Mouse (Mus musculus) MEL (cell line): ENCODE results near the gene Foxq1. TPM values are rescaled to one million over a fixed set of nuclear protein-coding genes. Genes with fewer than 3 reads are reported as not detected.

Experiments used
- DNase-seq: peaks from one replicate; pipeline ENCODE4 v3.0.0; 2011; ENCODE audit warnings: low read depth, low spot score
- H3K27ac ChIP-seq: 2 replicates; pipeline ENCODE4 v1.5.1; 2012; ENCODE audit warnings: low read depth, mild to moderate bottlenecking, control low read depth, low read length, moderate library complexity; ENCODE audit not compliant: control insufficient read depth
- H3K27me3 ChIP-seq, 2 experiments: fragments of 150-350 bp in 1 of 2; sonication (generic) in 1 of 2; 2 replicates each; pipeline ENCODE4 v1.6.1; 2012; ENCODE audit warnings: low read length in 2 of 2, mild to moderate bottlenecking in 2 of 2, improper control_type of control experiment in 1 of 2, moderate library complexity in 1 of 2; ENCODE audit not compliant: insufficient read depth in 2 of 2, control insufficient read depth in 1 of 2
- H3K36me3 ChIP-seq, 2 experiments: 2 replicates each; pipeline ENCODE4 v1.6.1; 2012 to 2014; ENCODE audit warnings: low read length in 2 of 2, improper control_type of control experiment in 1 of 2, inconsistent platforms in 1 of 2, mild to moderate bottlenecking in 1 of 2; ENCODE audit not compliant: insufficient read depth in 2 of 2, control insufficient read depth in 1 of 2
- H3K4me1 ChIP-seq, 2 experiments: fragments of 150-350 bp in 1 of 2; sonication (generic) in 1 of 2; 2 replicates each; pipeline ENCODE4 v1.6.1; 2012; ENCODE audit warnings: low read length in 2 of 2, improper control_type of control experiment in 1 of 2, mild to moderate bottlenecking in 1 of 2; ENCODE audit not compliant: insufficient read depth in 2 of 2, control insufficient read depth in 1 of 2
- H3K4me3 ChIP-seq, 2 experiments: fragments of 150-350 bp in 1 of 2; sonication (generic) in 1 of 2; 2 replicates each; pipeline ENCODE4 v1.5.1; 2012; ENCODE audit warnings: low read depth in 2 of 2, low read length in 2 of 2, mild to moderate bottlenecking in 2 of 2, moderate library complexity in 2 of 2, control low read depth in 1 of 2, improper control_type of control experiment in 1 of 2; ENCODE audit not compliant: control insufficient read depth in 1 of 2, insufficient read depth in 1 of 2
- H3K79me2 ChIP-seq: 2 replicates; pipeline ENCODE4 v1.6.1; 2012; ENCODE audit warnings: mild to moderate bottlenecking, low read length, moderate library complexity; ENCODE audit not compliant: control insufficient read depth, poor library complexity, insufficient read depth
- H3K9ac ChIP-seq: 2 replicates; pipeline ENCODE4 v1.6.1; 2012; ENCODE audit warnings: low read depth, mild to moderate bottlenecking, control low read depth, low read length, moderate library complexity; ENCODE audit not compliant: control insufficient read depth, poor library complexity, severe bottlenecking
- H3K9me3 ChIP-seq: fragments of 150-350 bp; sonication (generic); replicated peaks from 2 replicates; pipeline ENCODE4 v1.6.1; 2012; ENCODE audit warnings: mild to moderate bottlenecking, low read length, improper control_type of control experiment, moderate library complexity; ENCODE audit not compliant: insufficient read depth
- BHLHE40 ChIP-seq: IDR thresholded peaks from 2 replicates; pipeline ENCODE4 v1.6.1; 2012; ENCODE audit warnings: low read depth, mild to moderate bottlenecking, inconsistent platforms, low read length, improper control_type of control experiment, borderline replicate concordance
- CHD1 ChIP-seq: IDR thresholded peaks from 2 replicates; pipeline ENCODE4 v1.6.1; 2012; ENCODE audit warnings: low read depth, mild to moderate bottlenecking, inconsistent platforms, low read length, improper control_type of control experiment
- E2F4 ChIP-seq: IDR thresholded peaks from 2 replicates; pipeline ENCODE4 v1.6.1; 2011; ENCODE audit warnings: low read depth, low read length, improper control_type of control experiment, borderline replicate concordance
- ELF1 ChIP-seq: IDR thresholded peaks from 2 replicates; pipeline ENCODE4 v1.6.1; 2014; ENCODE audit warnings: low read depth, mild to moderate bottlenecking, inconsistent platforms, low read length, improper control_type of control experiment, moderate library complexity
- EP300 ChIP-seq, 2 experiments: IDR thresholded peaks; 2 replicates each; pipeline ENCODE4 v1.6.1; 2011; ENCODE audit warnings: improper control_type of control experiment in 2 of 2, low read length in 2 of 2, low read depth in 1 of 2, mild to moderate bottlenecking in 1 of 2
- ETS1 ChIP-seq: IDR thresholded peaks from 2 replicates; pipeline ENCODE4 v1.6.1; 2012; ENCODE audit warnings: low read depth, mild to moderate bottlenecking, inconsistent platforms, low read length, improper control_type of control experiment, moderate library complexity
- GABPA ChIP-seq: IDR thresholded peaks from 2 replicates; pipeline ENCODE4 v1.6.1; 2012; ENCODE audit warnings: low read depth, mild to moderate bottlenecking, inconsistent platforms, low read length, improper control_type of control experiment, moderate library complexity
- JUND ChIP-seq: IDR thresholded peaks from 2 replicates; pipeline ENCODE4 v1.6.1; 2011; ENCODE audit warnings: low read depth, mild to moderate bottlenecking, improper control_type of control experiment, low read length
- KAT2A ChIP-seq: conservative IDR thresholded peaks from 2 replicates; pipeline ENCODE4 v1.6.1; 2012; ENCODE audit warnings: low read depth, low read length, improper control_type of control experiment, inconsistent platforms
- MAX ChIP-seq: IDR thresholded peaks from 2 replicates; pipeline ENCODE4 v1.6.1; 2011; ENCODE audit warnings: low read length, improper control_type of control experiment
- MAZ ChIP-seq: IDR thresholded peaks from 2 replicates; pipeline ENCODE4 v1.6.1; 2012; ENCODE audit warnings: low read depth, mild to moderate bottlenecking, inconsistent platforms, low read length, improper control_type of control experiment
- MEF2A ChIP-seq: IDR thresholded peaks from 2 replicates; pipeline ENCODE4 v1.6.1; 2014; ENCODE audit warnings: low read depth, mild to moderate bottlenecking, inconsistent platforms, low read length, improper control_type of control experiment; ENCODE audit not compliant: poor library complexity, insufficient replicate concordance, severe bottlenecking; ENCODE audit errors: extremely low read depth
- MYB ChIP-seq: IDR thresholded peaks from 2 replicates; pipeline ENCODE4 v1.6.1; 2011; ENCODE audit warnings: mild to moderate bottlenecking, low read depth, low read length, improper control_type of control experiment
- MYC ChIP-seq: IDR thresholded peaks from 2 replicates; pipeline ENCODE4 v1.6.1; 2011; ENCODE audit warnings: low read depth, mild to moderate bottlenecking, low read length, improper control_type of control experiment, moderate library complexity
- NELFE ChIP-seq: IDR thresholded peaks from 2 replicates; pipeline ENCODE4 v1.6.1; 2011; ENCODE audit warnings: low read depth, low read length, improper control_type of control experiment
- POLR2A ChIP-seq, 2 experiments: IDR thresholded peaks; 2 replicates each; pipeline ENCODE4 v1.6.1; 2011 to 2012; ENCODE audit warnings: low read length in 2 of 2, mild to moderate bottlenecking in 2 of 2, control low read depth in 1 of 2, improper control_type of control experiment in 1 of 2, low read depth in 1 of 2, moderate library complexity in 1 of 2; ENCODE audit not compliant: control insufficient read depth in 1 of 2, insufficient read depth in 1 of 2, poor library complexity in 1 of 2
- POLR2AphosphoS2 ChIP-seq: IDR thresholded peaks from 2 replicates; pipeline ENCODE4 v1.6.1; 2011; ENCODE audit warnings: low read length, improper control_type of control experiment
- RCOR1 ChIP-seq: IDR thresholded peaks from 2 replicates; pipeline ENCODE4 v1.6.1; 2012; ENCODE audit warnings: low read depth, mild to moderate bottlenecking, inconsistent platforms, low read length, improper control_type of control experiment
- SIN3A ChIP-seq: IDR thresholded peaks from 2 replicates; pipeline ENCODE4 v1.6.1; 2012; ENCODE audit warnings: low read length, improper control_type of control experiment, inconsistent platforms
- SMC3 ChIP-seq: IDR thresholded peaks from 2 replicates; pipeline ENCODE4 v1.6.1; 2011; ENCODE audit warnings: low read depth, low read length, improper control_type of control experiment
- TAL1 ChIP-seq: IDR thresholded peaks from 2 replicates; pipeline ENCODE4 v1.6.1; 2012; ENCODE audit warnings: mild to moderate bottlenecking, inconsistent platforms, low read length, moderate library complexity, mixed read lengths
- TBP ChIP-seq: IDR thresholded peaks from 2 replicates; pipeline ENCODE4 v1.8.0; 2011; ENCODE audit warnings: low read depth, low read length, improper control_type of control experiment
- TCF12 ChIP-seq: IDR thresholded peaks from 2 replicates; pipeline ENCODE4 v1.6.1; 2014; ENCODE audit warnings: low read depth, mild to moderate bottlenecking, inconsistent platforms, low read length, improper control_type of control experiment, moderate library complexity
- UBTF ChIP-seq: IDR thresholded peaks from 2 replicates; pipeline ENCODE4 v1.6.1; 2012; ENCODE audit warnings: low read depth, mild to moderate bottlenecking, inconsistent platforms, low read length, improper control_type of control experiment, moderate library complexity, borderline replicate concordance; ENCODE audit not compliant: insufficient read depth
- USF1 ChIP-seq: IDR thresholded peaks from 2 replicates; pipeline ENCODE4 v1.6.1; 2014; ENCODE audit warnings: low read depth, mild to moderate bottlenecking, inconsistent platforms, low read length, improper control_type of control experiment, moderate library complexity
- USF2 ChIP-seq, 2 experiments: IDR thresholded peaks; 2 replicates each; pipeline ENCODE4 v1.6.1; 2011 to 2012; ENCODE audit warnings: improper control_type of control experiment in 2 of 2, low read length in 2 of 2, borderline replicate concordance in 1 of 2, inconsistent platforms in 1 of 2, low read depth in 1 of 2, mild to moderate bottlenecking in 1 of 2; ENCODE audit not compliant: insufficient read depth in 1 of 2
- ZC3H11A ChIP-seq: IDR thresholded peaks from 2 replicates; pipeline ENCODE4 v1.6.1; 2012; ENCODE audit warnings: low read depth, mild to moderate bottlenecking, inconsistent platforms, low read length, improper control_type of control experiment
- ZKSCAN1 ChIP-seq: IDR thresholded peaks from 2 replicates; pipeline ENCODE4 v1.6.1; 2012; ENCODE audit warnings: low read depth, mild to moderate bottlenecking, inconsistent platforms, low read length, improper control_type of control experiment, moderate library complexity
- ZMIZ1 ChIP-seq: IDR thresholded peaks from 2 replicates; pipeline ENCODE4 v1.6.1; 2012; ENCODE audit warnings: low read depth, mild to moderate bottlenecking, inconsistent platforms, low read length, improper control_type of control experiment, moderate library complexity
- polyA plus RNA-seq, 2 experiments: library from polyadenylated mRNA; stranded (reverse) in 1 of 2; unstranded in 1 of 2; fragments of >175 nt in 1 of 2; fragments of >200 nt in 1 of 2; gene quantifications; 2 replicates each; pipeline versions ENCODE4 v1.2.1 to v1.2.4; 2012; ENCODE audit warnings: low replicate concordance in 2 of 2, low read depth in 1 of 2; ENCODE audit not compliant: insufficient read length in 2 of 2, insufficient read depth in 1 of 2, missing spikeins in 1 of 2
- total RNA-seq: library from RNA; depleted of rRNA; stranded (reverse); fragments of 300-350 nt; gene quantifications from 2 replicates; pipeline ENCODE4 v1.2.3, GENCODE M21; 2012

Foxq1 gene
- total and polyA plus RNA-seq, 3 experiments, result not detected

DNA sequence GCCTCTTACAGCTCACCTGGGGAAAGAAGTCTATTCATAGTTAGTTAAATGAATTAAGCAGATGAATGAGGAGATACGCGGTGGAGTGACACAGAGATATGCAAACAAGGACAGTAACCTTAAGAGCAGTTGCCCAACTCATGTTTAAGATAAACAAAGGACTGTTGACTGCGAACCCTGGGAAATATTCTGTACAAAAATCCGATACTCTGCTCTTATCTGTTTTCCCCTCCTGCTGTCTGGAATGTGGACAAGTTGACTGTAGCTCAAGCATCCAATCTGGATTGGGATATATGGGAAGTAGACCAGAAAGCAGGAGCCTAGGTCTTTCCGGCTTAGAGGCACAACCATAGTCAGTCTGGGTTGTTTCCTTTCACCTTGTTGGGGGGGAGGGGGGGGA, 24.7 kb upstream of the Foxq1 start:
- Histone ChIP-seq H3K27me3 (no peaks in the 10 kb centered on the region), H3K36me3 (no peaks in the 10 kb centered on the region), H3K4me1 (no peaks in the 10 kb centered on the region), H3K4me3 (no peak overlapping the region), H3K9me3 (no peaks in the 10 kb centered on the region), H3K9ac (no peak overlapping the region), H3K27ac (no peak overlapping the region), H3K79me2 (no peaks in the 10 kb centered on the region)
- DNase-seq, result no peak
- TF ChIP-seq BHLHE40 (no peak), ZKSCAN1 (no peak), ZC3H11A (no peak), ZMIZ1 (no peak), MYB (no peak), KAT2A (no peak), USF1 (no peak), POLR2AphosphoS2 (no peak), CHD1 (no peak)

DNA sequence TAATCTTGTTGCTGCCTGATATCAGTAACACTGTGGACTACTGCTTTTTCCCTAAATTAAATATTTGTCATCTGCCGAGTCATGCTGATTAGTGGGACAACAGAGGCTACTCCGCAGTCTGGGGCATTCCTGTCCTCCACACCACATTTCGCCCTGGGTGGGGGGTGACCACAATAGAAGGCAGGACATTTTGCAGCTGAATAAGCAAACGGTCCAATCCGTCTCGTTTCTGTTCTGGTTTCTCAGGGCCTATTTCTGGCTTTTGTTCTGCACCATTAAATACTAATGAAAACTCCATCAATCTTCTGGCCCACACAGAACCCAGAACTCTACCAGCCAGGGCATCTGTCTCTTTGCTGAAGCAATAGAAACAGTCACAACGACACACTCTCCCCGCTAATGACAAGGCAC, 24.3 kb upstream of the Foxq1 start:
- no peak overlapping the region for H3K27ac ChIP-seq
- DNase-seq, result no peak

DNA sequence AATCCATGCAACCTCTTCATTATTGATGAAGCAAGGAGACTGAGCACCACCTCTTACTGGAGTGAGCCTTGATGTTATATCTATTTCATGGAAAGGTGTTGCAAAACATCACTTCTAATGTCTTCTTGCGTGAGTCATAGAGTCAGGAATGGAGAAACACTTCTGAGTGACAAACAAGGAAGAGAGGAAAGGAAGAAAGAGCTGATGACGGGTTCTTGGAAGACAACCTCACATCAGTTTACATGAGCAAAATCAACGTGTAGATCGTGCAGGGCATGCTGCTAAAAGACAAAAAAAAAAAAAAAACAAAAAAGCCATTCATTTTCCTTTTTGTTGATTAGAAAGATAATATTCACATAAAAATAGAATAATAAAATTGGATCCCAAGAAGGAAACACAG, 21.2 kb upstream of the Foxq1 start:
- DNase-seq, result no peak
- no peaks in the 10 kb centered on the region for H3K27me3 ChIP-seq
- H3K9me3 ChIP-seq, result no peaks in the 10 kb centered on the region
- H3K27ac ChIP-seq, result no peak overlapping the region
- no peak overlapping the region for H3K9ac ChIP-seq
- H3K4me3 ChIP-seq, result no peak overlapping the region
- no peaks in the 10 kb centered on the region for H3K4me1 ChIP-seq
- no peaks in the 10 kb centered on the region for H3K36me3 ChIP-seq
- TF ChIP-seq GABPA (no peak), USF2 (IDR thresholded peaks at IDR 0.05; ENCODE audit: borderline replicate concordance in 1 of 2, insufficient read depth in 1 of 2, low read depth in 1 of 2, low read length in 2 of 2) (no peak), POLR2AphosphoS2 (no peak), MYB (no peak), SIN3A (no peak), E2F4 (no peak), MYC (no peak), SMC3 (no peak), UBTF (no peak), JUND (no peak), ETS1 (no peak), USF1 (no peak), TAL1 (no peak), MAZ (no peak), POLR2A (IDR thresholded peaks at IDR 0.05; ENCODE audit: control insufficient read depth in 1 of 2, insufficient read depth in 1 of 2, low read depth in 1 of 2, low read length in 2 of 2, poor library complexity in 1 of 2) (no peak), ELF1 (no peak)
- no peaks in the 10 kb centered on the region for H3K79me2 ChIP-seq

More for the DNA sequence above, 24.3 kb upstream of the Foxq1 start:
- Histone ChIP-seq H3K79me2 (no peaks in the 10 kb centered on the region), H3K9me3 (no peaks in the 10 kb centered on the region), H3K36me3 (no peaks in the 10 kb centered on the region), H3K27me3 (no peaks in the 10 kb centered on the region), H3K4me3 (no peak overlapping the region), H3K4me1 (no peaks in the 10 kb centered on the region), H3K9ac (no peak overlapping the region)
- TF ChIP-seq EP300 (IDR thresholded peaks at IDR 0.05; ENCODE audit: low read depth in 1 of 2, low read length in 2 of 2), result no peak
- TF ChIP-seq CHD1, result no peak
- no peak for TF ChIP-seq RCOR1
- TF ChIP-seq MAX, result no peak
- TF ChIP-seq TBP, result no peak
- TF ChIP-seq MYB, result no peak
- no peak for TF ChIP-seq MEF2A
- no peak for TF ChIP-seq KAT2A
- TF ChIP-seq TAL1, result no peak
- TF ChIP-seq GABPA, result no peak
- TF ChIP-seq NELFE, result no peak
- no peak for TF ChIP-seq ELF1
- no peak for TF ChIP-seq POLR2AphosphoS2
- no peak for TF ChIP-seq ZC3H11A
- no peak for TF ChIP-seq TCF12
- no peak for TF ChIP-seq ZMIZ1
